Mouse (Mus musculus) testis, postnatal 10 days (tissue): ENCODE results near the gene Dnmt3l.

Source experiments
- DNase-seq: peaks from one replicate; pipeline ENCODE4 v3.0.0; 2021; ENCODE audit warnings: low spot score

Dnmt3l gene

DNA sequence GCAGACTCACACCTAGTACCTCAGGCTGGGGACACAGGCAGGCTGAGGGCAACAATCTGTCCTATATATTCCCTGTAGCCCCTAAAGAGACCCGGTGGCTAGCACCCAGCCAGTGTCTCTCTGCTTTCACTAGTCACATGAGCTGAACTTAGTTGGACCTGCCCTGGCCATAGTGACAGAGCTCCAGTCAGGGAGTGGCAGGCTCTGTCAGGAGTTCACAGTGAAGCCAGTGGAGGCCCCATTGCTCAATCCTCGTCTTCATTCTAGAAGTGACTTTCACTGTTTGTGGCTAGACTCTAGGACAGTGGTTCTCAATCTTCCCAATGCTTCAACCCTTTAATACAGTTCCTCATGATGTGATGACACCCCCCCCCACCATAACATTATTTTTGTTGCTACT is 9.8 kb upstream of the Dnmt3l start:
- DNase-seq = no peak

GRCm38 (mm10) chr10:78037139-78037538 is 4.6 kb upstream of the Dnmt3l start:
- peak; percentile 57 for DNase-seq

- no peak for DNase-seq
Observed at GRCm38 (mm10) chr10:78042096-78042495, 349 bp downstream of the Dnmt3l start.

DNA sequence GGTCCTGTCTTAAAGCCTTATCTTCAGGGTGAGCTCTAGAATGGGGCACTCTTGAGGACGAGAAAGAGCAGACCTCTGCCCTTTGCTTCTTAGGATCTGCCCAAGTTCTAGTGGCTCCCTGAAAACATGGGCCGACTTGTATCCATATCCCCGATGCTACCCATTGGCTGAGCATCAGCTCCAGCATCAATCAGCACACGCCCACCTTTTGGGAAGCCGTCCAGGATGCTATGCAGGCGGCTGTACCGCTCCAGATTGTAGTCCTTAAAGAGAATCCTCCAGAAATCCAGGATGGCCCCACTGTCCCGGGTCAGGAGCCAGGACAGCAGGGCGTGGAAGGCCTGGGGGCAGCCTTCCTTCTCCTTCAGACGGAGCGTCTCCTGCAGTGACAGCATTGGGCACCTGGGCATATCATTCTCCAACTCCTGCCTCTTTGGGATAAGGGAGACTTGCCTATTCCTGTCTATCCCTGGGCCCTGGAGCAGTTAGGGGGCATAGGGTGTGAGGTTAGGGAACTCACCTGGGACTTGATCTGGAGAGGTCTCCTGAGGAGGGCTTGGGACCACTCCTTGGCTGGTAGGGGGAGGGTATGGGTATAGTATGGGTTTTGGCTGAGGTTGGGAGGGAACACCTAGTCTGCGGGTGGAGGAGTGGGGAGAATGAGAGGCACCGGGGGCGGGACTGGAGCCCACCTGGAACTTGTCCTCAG is 1.1 kb downstream of the Dnmt3l start:
- DNase-seq = no peak

- DNase-seq = peak; percentile 72
Observed at GRCm38 (mm10) chr10:78043406-78043836, 1.7 kb downstream of the Dnmt3l start, which contains the start of gene Aire. Gene Aire (minus strand): TSS chr10:78043610.

DNA sequence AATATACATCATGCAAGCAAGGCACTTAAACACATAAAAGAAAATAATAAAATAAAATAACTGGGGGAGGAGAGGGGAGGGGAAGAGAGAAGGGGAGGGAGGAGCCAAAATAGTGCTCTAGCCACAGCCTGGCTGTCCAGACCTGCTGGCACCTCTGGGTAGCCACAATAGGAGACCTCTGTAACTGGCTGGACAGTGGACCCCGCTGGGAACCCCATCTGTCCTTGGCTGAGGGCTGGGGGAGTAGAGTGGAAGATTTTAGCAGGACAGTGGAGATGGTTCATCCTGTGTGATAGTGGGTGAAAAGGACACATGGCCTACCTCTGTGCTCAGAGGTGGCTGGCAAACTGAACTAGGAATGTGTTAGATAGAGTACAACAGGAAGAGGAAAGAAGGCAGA is 2.8 kb downstream of the Dnmt3l start:
- DNase-seq = no peak

DNA sequence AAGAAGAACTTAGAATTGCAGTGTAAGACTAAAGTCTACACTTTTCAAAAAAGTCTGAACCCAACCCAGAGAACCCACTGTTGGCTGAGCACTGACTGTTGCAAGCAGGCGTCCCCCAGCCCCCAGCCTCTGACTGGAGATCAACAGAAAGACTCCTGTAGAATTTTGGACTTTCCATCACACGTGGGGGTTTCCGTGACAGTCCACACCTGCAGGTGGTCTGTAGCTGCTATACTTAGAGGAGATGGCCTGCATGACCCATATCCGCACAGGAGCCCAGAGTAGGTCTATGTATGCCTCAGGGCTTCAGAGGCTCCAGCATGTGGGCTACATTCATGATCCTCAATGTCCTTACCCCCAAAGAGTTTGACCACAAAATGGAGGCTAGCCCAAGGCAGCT is 4.6 kb downstream of the Dnmt3l start:
- DNase-seq = no peak

DNA sequence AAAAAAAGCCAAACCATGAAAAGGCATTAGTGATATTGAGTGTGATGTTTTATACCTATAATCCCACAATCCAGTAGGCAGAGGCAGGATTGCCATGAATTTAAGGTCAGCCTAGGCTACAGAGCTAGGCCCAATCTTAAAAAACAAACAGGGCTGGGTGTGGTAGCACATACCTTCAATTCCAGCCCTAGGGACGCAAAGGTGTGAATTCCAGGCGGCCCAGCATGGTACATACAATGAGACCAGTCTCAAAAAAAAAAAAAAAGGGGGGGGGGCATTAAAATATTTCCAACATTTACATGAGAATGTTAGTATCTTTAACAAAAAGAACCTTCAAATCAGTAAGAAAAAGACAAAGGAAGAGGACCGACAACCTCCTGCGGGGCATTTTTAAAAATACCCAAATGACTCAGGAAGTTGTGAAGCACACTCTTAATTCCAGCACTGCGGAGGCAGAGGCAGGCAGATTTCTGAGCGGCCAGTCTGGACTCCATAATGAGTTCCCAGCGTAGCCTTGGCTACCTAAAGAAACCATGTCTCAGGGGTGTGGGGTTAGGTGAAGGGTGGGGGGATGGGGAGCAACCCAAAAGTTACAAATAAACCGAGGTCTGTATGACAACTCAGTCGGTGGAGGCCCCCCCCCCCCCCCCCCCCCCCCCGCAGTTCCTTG is 6.4 kb downstream of the Dnmt3l start:
- DNase-seq = no peak

DNA sequence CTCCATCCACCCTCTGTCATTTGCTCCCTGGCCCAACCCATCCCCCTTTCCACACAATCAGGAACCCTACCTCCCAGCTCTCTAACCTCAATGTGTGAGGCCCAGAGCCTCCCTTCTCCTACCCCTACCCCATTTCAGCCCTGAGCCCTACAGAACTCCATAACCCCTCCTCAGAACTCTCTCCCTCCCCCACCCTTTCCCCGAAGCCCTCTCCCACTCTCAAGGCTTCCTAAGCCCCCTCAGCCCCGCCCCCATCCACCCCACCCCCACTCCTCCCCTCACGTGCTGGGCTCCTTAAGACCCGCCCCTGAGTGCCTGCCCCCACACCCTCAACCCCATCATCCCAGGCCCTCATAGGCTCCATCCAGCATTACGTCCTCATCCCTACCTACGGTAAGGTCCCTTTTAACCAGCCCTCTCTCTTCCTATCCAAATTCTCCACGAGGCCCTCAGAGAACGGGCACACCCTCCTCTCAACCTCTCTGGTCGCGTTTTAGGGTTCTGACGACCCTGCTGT is 7.8 kb downstream of the Dnmt3l start:
- DNase-seq = no peak

DNA sequence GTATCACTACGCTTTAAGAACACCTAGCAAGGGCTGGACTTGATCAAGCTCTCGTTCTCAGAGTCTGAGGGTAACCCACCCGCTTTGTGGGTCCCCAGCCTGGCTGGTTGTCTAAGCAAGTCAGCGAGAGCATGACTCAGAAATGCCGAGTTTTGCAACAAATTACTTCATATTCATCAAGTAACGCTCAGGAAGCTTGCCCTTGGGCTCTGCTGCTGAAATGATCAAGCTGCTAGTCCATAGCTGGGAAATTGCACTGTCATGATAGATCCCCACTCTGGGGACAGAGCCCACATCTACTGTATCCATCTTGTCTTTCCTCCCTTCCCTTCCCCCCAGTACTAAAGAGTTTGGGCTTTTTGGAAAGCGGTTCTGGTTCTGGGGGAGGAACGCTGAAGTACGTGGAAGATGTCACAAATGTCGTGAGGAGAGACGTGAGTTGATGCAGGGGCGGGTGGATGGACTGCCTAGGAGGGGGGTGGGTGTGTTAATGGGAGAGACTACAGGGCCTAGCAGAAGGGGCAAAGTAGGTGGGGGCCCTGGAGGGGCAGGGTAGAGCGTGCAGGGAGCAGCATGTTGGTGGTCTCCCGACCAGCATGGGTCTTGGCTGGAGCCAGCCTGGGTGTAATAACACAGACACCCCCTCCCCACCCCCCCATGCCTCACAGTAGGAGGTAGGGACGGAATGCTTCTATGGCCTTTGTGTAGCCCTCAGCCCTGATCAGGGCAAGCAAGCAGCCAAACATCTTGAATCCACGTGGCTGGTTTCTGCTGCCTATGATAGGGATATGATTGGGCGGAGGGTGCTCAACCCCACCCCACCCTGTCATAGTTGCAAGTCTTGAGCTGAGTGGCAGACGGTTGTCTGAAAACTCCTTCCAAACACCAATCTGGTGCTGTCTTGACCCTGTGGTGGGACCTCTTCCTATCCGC is 13.2 kb downstream of the Dnmt3l start:
- DNase-seq = no peak

- no peak for DNase-seq
Observed at GRCm38 (mm10) chr10:78057056-78057455, 15.3 kb downstream of the Dnmt3l start.

DNA sequence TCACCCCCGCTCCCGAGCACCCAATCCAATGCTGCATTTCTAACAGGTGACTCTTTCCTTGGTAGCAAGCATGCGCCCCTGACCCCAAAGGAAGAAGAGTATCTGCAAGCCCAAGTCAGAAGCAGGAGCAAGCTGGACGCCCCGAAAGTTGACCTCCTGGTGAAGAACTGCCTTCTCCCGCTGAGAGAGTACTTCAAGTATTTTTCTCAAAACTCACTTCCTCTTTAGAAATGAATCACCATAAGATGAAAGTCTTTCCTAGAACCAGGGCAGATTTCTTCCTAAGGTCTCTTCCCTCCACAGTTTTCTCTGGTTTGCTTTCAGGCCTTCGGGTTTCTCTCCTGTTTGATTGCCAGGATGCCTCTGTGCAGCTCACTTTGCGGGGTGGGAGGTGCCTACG is 21.4 kb downstream of the Dnmt3l start:
- no peak for DNase-seq

DNA sequence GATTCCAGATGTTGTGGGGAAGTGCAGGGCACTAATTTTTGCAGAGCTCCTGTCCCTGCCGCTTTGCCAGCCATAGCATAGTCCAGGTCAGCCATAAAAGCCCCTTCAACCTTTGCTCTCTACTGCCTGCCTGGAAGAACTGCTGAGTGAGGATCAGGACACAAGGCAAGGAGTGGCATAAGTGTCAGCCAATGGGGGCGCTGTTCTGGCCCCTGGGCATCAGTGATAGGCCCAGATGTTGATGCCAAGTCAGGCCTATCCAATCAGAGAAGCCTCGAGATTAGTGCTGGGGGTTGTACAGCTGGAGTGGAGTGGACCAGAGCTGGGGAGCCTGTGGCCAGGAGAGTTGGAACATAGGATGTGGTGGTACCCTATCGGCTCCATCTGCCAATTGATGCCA is 25.5 kb downstream of the Dnmt3l start:
- DNase-seq = peak; percentile 54

- DNase-seq = no peak
Observed at GRCm38 (mm10) chr10:78068541-78068940, 26.8 kb downstream of the Dnmt3l start.

DNA sequence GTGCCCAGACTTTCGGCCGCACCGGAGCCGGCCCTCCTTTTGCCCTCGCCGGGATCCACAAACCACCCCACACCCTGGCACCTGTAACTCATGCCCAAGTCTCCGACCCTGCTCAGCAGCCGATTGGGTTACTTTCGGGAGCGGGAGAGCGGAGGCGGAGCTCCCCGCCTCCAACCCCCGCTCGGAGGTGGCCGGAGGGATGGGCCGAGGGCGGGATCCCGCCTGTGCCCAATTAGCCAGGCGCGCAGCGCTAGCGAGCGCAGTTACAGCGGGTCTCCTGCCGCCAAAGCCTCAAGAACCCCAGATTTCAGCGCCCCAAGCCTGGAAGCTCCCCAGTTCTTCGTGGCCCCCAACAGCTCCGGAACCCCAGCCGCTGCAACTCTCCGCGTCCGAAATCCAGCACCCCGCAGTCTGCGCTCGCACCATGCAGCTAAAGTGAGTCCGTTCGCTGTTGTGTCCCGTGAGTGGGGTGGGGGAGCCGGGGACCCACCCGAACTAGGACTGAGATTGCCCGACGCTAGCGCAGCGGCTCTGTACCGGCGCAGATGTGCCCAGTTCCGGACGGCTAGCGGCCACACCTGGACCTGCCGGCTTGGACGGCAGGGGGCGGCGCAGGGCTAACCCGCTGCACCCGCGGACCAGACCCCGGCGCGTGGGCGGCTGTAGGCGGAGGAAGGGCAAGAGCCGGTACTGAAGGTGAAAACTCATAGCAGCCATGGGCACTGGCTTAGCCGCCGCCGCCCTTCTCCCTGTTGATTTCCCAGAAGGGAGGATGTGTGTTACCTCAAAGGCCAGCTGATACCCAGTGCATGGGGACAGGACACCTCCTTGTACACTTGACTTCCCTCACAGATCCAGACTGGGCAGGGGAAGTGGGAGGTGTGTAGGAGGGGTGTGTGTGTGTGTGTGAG is 27.6 kb downstream of the Dnmt3l start, which contains the start of gene Icosl:
Gene Icosl, plus strand, starts transcription at position 202 of the 911 bp plus-strand sequence.
- DNase-seq = peak; percentile 86

DNA sequence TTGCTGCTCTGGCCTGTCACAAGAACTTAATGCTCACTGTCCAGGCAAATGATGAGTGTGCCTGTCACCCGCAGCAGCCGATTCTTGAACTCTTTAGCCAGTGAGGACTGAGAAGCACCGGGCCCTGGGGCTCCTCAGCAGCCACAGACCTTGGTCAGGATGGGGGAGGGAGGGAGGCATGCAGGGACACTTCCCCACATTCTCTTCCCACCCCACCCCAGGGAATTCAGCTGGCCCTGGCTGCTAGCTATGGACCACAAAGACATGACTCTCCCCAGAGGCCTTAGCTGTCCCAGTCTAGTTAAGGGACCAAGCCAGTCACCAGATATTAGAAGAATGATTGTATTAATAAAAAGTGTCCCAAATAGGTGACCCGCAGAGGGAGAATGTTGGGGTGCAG is 32.4 kb downstream of the Dnmt3l start:
- no peak for DNase-seq

- no peak for DNase-seq
Observed at GRCm38 (mm10) chr10:78074977-78075376, 33.2 kb downstream of the Dnmt3l start.

- DNase-seq = no peak
Observed at GRCm38 (mm10) chr10:78077862-78078261, 36.1 kb downstream of the Dnmt3l start.

DNA sequence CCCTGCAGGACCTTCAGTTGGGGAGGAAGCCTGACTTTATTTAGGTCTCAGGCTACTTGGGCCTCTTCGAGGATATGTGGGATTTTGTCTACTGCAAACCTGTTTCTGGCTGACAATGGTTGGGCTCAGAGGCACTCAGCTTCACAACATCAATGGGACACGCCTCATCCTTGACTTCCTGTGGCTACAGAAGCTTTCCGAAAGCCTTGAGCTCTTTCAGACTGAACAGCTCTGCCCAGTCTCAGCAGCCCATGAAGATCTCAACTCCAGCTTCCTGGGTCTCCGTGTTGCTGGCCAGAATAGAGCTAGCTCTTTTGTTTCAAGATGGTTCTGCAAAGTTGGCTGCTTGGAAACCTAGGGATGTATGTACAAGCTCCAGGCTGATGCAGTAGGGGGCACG is 36.5 kb downstream of the Dnmt3l start:
- DNase-seq = no peak

DNA sequence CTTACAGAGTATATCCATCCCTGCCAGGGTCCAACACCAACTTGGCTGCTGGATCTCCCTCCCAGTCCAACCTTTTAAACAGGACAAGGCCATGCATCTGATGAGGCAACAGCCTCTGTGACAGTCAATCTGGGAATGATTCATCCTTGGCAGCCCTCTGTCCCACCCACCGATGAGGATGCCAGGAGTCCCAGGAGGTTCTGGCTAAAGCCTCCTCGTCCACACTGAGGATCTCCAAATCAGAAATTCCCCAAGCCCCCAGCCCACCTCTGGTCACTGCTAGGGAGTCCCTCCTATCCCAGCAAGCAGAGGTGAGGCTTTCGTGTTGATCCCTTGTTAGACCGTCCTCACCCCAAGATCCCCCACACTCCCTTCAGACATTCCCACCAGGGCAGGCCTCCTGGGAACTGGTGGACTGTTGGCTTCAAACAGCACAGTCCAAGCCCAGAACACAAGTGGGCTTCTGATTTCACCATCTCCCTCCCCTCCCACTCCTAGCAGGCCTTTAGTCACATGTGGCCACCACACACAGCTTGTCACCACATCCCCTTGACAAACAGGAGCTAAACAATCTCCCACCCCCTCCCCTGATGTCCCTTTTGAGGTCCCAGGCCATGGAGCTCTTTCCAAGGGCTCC is 38.3 kb downstream of the Dnmt3l start:
- no peak for DNase-seq

- DNase-seq = no peak
Observed at GRCm38 (mm10) chr10:78084073-78084472, 42.3 kb downstream of the Dnmt3l start.
